Mouse (Mus musculus) heart, adult 18-20 months (tissue): ENCODE measurements around the gene Clrn2. TPM values are rescaled to one million over a fixed set of nuclear protein-coding genes. Genes with fewer than 3 reads are reported as not detected.

Source experiments
- DNase-seq, 2 experiments: peaks; one replicate each; pipeline ENCODE4 v3.0.0; 2021 to 2022; ENCODE audit warnings: mixed read lengths in 1 of 2
- total RNA-seq, 2 experiments: library from RNA; stranded (reverse); gene quantifications; 2 replicates each; pipeline ENCODE4 v1.2.3; 2021

The Clrn2 gene
- total RNA-seq, 2 experiments from 2014 or later = not detected

DNA sequence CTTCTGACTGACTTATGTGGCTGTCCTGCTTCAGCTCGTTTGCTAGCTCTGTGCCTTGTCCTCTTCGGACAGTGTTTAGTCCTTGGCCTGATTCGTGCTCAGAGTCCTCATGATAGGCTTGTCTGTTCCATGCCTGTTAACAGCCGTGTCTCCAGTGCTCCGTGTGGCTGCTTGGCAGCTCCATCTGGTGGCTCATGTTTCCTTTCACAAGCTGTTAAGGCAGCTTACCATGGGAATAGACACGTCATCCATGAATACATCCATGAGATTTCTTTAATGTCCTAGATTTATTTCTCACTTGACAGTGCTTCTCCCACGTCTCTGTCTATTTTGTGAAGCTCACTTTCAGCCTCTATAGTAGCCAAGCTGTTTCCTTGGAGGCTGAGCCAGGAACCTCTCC is 56.5 kb downstream of the Clrn2 start:
- DNase-seq = no peak

DNA sequence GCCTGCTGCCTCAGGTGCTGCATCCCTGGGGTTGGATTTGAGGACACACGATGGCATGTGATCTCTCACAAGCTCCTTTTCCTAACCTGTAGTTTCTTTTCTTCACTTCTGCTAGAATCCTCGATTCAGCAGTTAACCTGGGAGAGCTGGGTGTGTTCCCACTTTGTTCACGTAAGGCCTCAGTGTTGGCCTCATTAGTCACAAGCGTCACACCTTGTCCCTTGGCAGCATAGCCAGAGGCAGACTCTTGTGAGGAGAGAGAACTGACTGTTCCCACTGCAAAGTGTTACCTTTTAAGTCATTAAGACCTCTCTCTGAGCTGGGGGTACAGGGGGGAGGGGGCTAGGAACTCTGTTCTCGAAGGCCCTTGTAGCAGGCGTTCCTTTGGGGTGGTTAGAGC is 59.4 kb downstream of the Clrn2 start:
- DNase-seq = no peak

GRCm38 (mm10) chr5:45513511-45513910 is 60.0 kb downstream of the Clrn2 start:
- no peak for DNase-seq

Other genes with a start within 250 kb of the Clrn2 start
- gene Qdpr, start 3.5 kb upstream of the Clrn2 start, total RNA-seq = 10 to 100 TPM; 90.5 to 92.1 TPM
- gene Lap3, start 39.6 kb downstream of the Clrn2 start, total RNA-seq = 100 to 1,000 TPM; 115 to 134 TPM
- gene Med28, start 66.5 kb downstream of the Clrn2 start, total RNA-seq = 10 to 100 TPM; 56.7 to 61.3 TPM
- gene Fam184b, start 185.9 kb downstream of the Clrn2 start, total RNA-seq = under 1 TPM; 0.05 to 0.08 TPM
- gene Ncapg, start 216.2 kb downstream of the Clrn2 start, total RNA-seq = under 1 TPM; 0.44 to 0.84 TPM